35 mouse cellular contexts compared by ENCODE assay signal in the genomic region with DNA sequence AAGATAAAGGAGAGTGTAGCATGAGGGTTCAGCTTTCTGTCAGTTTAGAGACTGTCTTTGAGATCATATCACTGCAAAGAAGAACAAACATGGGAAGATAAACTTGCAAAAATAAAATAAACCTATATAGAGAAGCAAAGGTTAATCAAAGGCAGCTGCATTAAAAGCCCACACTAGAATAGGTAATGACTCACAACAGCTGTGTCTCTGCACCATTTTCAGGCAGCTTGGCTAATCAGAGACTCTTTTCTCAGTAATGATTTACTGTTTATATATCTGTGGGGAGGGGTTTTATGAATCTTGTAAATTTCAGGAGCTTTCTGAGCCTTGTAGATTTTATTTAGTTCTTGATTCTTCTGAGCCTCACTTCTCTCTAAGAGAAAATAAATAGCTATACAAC. TPM values are rescaled to one million over a fixed set of nuclear protein-coding genes. Genes with fewer than 3 reads are reported as not detected.
"Had no signal": no experiment of that assay in that cellular context is flagged by ENCODE, and none has a peak within 500 bp of the region (broad histone marks: within the 10 kb centered on the region; RNA-seq: fewer than 3 reads in every experiment).

No protein-coding gene starts in this region.

- DNase-seq: left cerebral cortex, postnatal 4 days; liver; liver, embryonic 13.5 days; liver, postnatal 0 days; lung, adult 18-20 months; lung, adult 2 months; lung, embryonic 14.5 days; lung, postnatal 10 days; lung, postnatal 14 days; lung, postnatal 36 days; lung, postnatal 4 days; midbrain, embryonic 14.5 days had no signal

- H3K9me3 ChIP-seq: limb, embryonic 10.5 days; limb, embryonic 12.5 days; limb, embryonic 13.5 days; limb, embryonic 15.5 days; liver, embryonic 12.5 days; liver, embryonic 13.5 days; liver, embryonic 15.5 days; lung, embryonic 15.5 days; megakaryocyte, embryonic 14.5 days; midbrain, embryonic 10.5 days; midbrain, embryonic 12.5 days; midbrain, embryonic 13.5 days; midbrain, embryonic 15.5 days had no signal

- H3K36me3 ChIP-seq: limb, embryonic 10.5 days; limb, embryonic 12.5 days; limb, embryonic 13.5 days; limb, embryonic 15.5 days; liver, embryonic 12.5 days; liver, embryonic 13.5 days; liver, embryonic 15.5 days; lung, embryonic 15.5 days; midbrain, embryonic 10.5 days; midbrain, embryonic 12.5 days; midbrain, embryonic 13.5 days; midbrain, embryonic 15.5 days had no signal

- H3K4me2 ChIP-seq: limb, embryonic 12.5 days; limb, embryonic 13.5 days; limb, embryonic 15.5 days; liver, embryonic 11.5 days; liver, embryonic 12.5 days; liver, embryonic 13.5 days; liver, embryonic 15.5 days; lung, embryonic 14.5 days; lung, embryonic 15.5 days; midbrain, embryonic 11.5 days; midbrain, embryonic 12.5 days; midbrain, embryonic 13.5 days; midbrain, embryonic 15.5 days had no signal

- H3K4me1 ChIP-seq: limb, embryonic 10.5 days; limb, embryonic 12.5 days; limb, embryonic 13.5 days; limb, embryonic 15.5 days; liver, embryonic 12.5 days; liver, embryonic 13.5 days; liver, embryonic 15.5 days; lung, embryonic 15.5 days; megakaryocyte, embryonic 14.5 days; midbrain, embryonic 10.5 days; midbrain, embryonic 12.5 days; midbrain, embryonic 13.5 days; midbrain, embryonic 15.5 days had no signal

- H3K9ac ChIP-seq: limb, embryonic 12.5 days; limb, embryonic 13.5 days; limb, embryonic 15.5 days; liver, embryonic 12.5 days; liver, embryonic 13.5 days; liver, embryonic 14.5 days; liver, embryonic 15.5 days; liver, postnatal 0 days; lung, embryonic 14.5 days; lung, embryonic 15.5 days; midbrain, embryonic 12.5 days; midbrain, embryonic 13.5 days; midbrain, embryonic 15.5 days had no signal

- ATAC-seq: liver, embryonic 12.5 days; liver, postnatal 0 days; lung, postnatal 0 days; midbrain, embryonic 13.5 days; midbrain, embryonic 15.5 days; midbrain, embryonic 16.5 days had no signal

- H3K4me3 ChIP-seq: limb, embryonic 10.5 days; limb, embryonic 12.5 days; limb, embryonic 13.5 days; limb, embryonic 15.5 days; liver, embryonic 12.5 days; liver, embryonic 13.5 days; liver, embryonic 15.5 days; lung, embryonic 15.5 days; megakaryocyte, embryonic 14.5 days; midbrain, embryonic 10.5 days; midbrain, embryonic 12.5 days; midbrain, embryonic 13.5 days; midbrain, embryonic 15.5 days; myocyte had no signal

- H3K27me3 ChIP-seq: limb, embryonic 12.5 days; limb, embryonic 13.5 days; limb, embryonic 15.5 days; liver, embryonic 12.5 days; liver, embryonic 13.5 days; liver, embryonic 15.5 days; lung, embryonic 15.5 days; megakaryocyte, embryonic 14.5 days; midbrain, embryonic 12.5 days; midbrain, embryonic 13.5 days; midbrain, embryonic 15.5 days had no signal

- H3K27ac ChIP-seq: limb, embryonic 10.5 days; limb, embryonic 12.5 days; limb, embryonic 13.5 days; limb, embryonic 15.5 days; liver, embryonic 12.5 days; liver, embryonic 13.5 days; liver, embryonic 14.5 days; liver, embryonic 15.5 days; lung, embryonic 15.5 days; macrophage; midbrain, embryonic 10.5 days; midbrain, embryonic 12.5 days; midbrain, embryonic 13.5 days; midbrain, embryonic 15.5 days had no signal

RNA-seq across cellular contexts. Expression of a gene that starts 15.7 kb away (rescaled TPM):
- total RNA-seq: megakaryocyte progenitor cell, adult 5-6 weeks; megakaryocyte, adult 5-6 weeks; megakaryocyte-erythroid progenitor cell, adult 5-6 weeks; monocyte, adult 5-6 weeks had no signal
- polyA plus RNA-seq: liver, embryonic 14.5 days; macrophage had no signal
